Mouse (Mus musculus) lung, adult 2 months (tissue): ENCODE data around the gene Creb1.

Experiments
- CTCF ChIP-seq: fragments of 200-500 bp; IDR thresholded peaks from 2 replicates; pipeline ENCODE4 v1.5.1; 2011; ENCODE audit warnings: mild to moderate bottlenecking, low read length, control low read depth; ENCODE audit not compliant: insufficient read depth
- POLR2A ChIP-seq: fragments of 200-500 bp; IDR thresholded peaks from 2 replicates; pipeline ENCODE4 v1.6.1; 2011; ENCODE audit warnings: low read depth, mild to moderate bottlenecking, control low read depth, low read length, borderline replicate concordance; ENCODE audit errors: extremely low read depth

GRCm38 (mm10) chr1:64514184-64514583, 18.3 kb upstream of the Creb1 start:
- TF ChIP-seq POLR2A (no peak), CTCF (no peak)
